Mouse (Mus musculus) lung, postnatal 0 days (tissue): ENCODE results near the gene Mfsd6.

ENCODE experiments used
- CTCF ChIP-seq: IDR thresholded peaks from 2 replicates; pipeline ENCODE4 v1.5.1; 2016; ENCODE audit warnings: antibody characterized with exemption, mild to moderate bottlenecking
- EP300 ChIP-seq: IDR thresholded peaks from 2 replicates; pipeline ENCODE4 v1.6.1; 2016; ENCODE audit warnings: antibody characterized with exemption, mild to moderate bottlenecking, control low read depth

DNA sequence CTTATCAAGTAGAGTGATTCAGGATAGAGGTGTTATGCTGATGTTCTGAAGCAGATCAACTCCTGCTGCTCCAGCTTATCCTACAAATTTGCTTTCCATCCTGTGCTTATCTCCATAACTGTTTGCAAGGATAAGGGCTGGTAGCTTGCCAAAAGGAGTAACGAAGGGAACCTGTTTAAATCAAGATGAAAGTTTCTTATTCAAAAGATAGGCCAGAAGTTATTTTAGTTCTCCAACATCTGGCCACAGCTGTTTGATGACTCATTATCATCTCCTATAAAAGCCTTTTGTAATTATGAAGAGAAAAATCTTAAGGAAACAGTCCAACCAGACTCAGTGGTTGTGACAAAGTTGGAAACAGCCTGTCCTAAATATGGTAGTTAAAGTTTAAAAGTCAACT lies 109.0 kb downstream of the Mfsd6 start:
- TF ChIP-seq EP300 (no peak), CTCF (no peak)
